17 mouse cellular contexts compared by ENCODE assay signal in genomic region chr3:143252008-143252407, GRCm38 (mm10).
"Had no signal": no experiment of that assay in that cellular context is flagged by ENCODE, and none has a peak within 500 bp of the region (broad histone marks: within the 10 kb centered on the region; RNA-seq: fewer than 3 reads in every experiment).

No protein-coding gene starts in this region.

- H3K4me3 ChIP-seq: liver, embryonic 15.5 days; lung, embryonic 15.5 days; megakaryocyte, embryonic 14.5 days; midbrain, embryonic 13.5 days; midbrain, embryonic 15.5 days; neural tube, embryonic 12.5 days; stomach, embryonic 15.5 days had no signal

- H3K9me3 ChIP-seq: liver, embryonic 15.5 days; lung, embryonic 15.5 days; megakaryocyte, embryonic 14.5 days; midbrain, embryonic 13.5 days; midbrain, embryonic 15.5 days; neural tube, embryonic 12.5 days; stomach, embryonic 15.5 days had no signal

- H3K4me1 ChIP-seq: liver, embryonic 15.5 days; lung, embryonic 15.5 days; megakaryocyte, embryonic 14.5 days; midbrain, embryonic 13.5 days; midbrain, embryonic 15.5 days; neural tube, embryonic 12.5 days; stomach, embryonic 15.5 days had no signal

- H3K27me3 ChIP-seq: liver, embryonic 15.5 days; lung, embryonic 15.5 days; megakaryocyte, embryonic 14.5 days; midbrain, embryonic 13.5 days; midbrain, embryonic 15.5 days; neural tube, embryonic 12.5 days; stomach, embryonic 15.5 days had no signal

- H3K36me3 ChIP-seq: liver, embryonic 15.5 days; lung, embryonic 15.5 days; midbrain, embryonic 13.5 days; midbrain, embryonic 15.5 days; neural tube, embryonic 12.5 days; stomach, embryonic 15.5 days had no signal

- H3K27ac ChIP-seq: liver, embryonic 15.5 days; lung, embryonic 15.5 days; macrophage; midbrain, embryonic 13.5 days; midbrain, embryonic 15.5 days; neural tube, embryonic 12.5 days; stomach, embryonic 15.5 days; stomach, postnatal 0 days had no signal

- DNase-seq: liver, postnatal 0 days; lung, adult 2 months; lung, postnatal 14 days; lung, postnatal 36 days; right cerebral cortex, postnatal 14 days; thymus, postnatal 14 days; thymus, postnatal 36 days had no signal

- ATAC-seq: liver, postnatal 0 days; lung, postnatal 0 days; midbrain, embryonic 13.5 days; midbrain, embryonic 15.5 days had no signal
